Mouse (Mus musculus): ENCODE data around the gene Mrpl43.

DNA sequence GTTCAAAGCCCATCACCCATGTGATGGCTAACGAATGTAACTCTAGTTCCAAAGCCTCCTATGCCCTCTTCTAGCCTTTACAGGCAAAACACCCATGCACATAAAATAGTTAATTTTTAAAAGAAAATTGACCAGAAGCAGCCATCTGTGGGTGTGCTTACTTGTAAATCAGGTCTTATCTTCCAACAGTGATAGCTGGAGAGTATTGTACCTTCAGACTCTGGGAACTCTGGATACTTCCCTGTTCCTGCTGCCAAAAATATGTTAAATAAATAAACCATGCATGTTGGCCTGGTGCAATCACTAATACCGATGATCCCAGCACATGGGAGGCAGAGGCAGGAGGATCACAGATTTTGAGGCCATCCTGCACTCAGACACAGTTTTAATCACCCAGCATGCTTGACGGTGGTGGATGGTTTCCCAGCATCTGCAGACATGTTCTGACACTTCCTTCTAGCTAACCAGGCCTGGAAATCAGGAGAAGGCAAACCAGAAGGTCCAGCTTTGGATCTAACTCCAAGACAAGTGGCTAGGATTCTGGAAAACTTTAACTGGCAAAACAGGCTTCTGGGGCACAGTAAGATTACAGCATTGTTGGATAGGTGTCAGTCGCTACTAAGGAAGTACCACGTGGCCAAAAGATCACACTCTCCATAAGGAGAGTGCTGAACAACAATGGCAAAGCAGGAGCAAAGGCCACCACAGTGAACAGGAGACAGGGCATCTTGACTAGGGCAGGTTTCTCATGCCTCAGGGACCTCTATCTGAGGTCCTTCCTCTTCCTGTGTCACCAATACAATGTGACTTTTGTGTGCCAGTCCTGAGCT is 20.9 kb downstream of the Mrpl43 start:
- no peak for TF ChIP-seq CTCF (IDR thresholded peaks at IDR 0.05; ENCODE audit: borderline replicate concordance, insufficient read depth, low read length)
- TF ChIP-seq POLR2A (IDR thresholded peaks at IDR 0.05; ENCODE audit: low read depth, low read length), result no peak

Measured in embryonic fibroblast, embryonic 13.5 days (primary cell).